Mouse (Mus musculus): ENCODE results near the gene Klhl29. TPM values are rescaled to one million over a fixed set of nuclear protein-coding genes. Genes with fewer than 3 reads are reported as not detected.

Gene Klhl29
- polyA plus RNA-seq (2015; fragmentation: Nextera tagmentation; extraction: Ambion mirVana), result 2.6 and 3.1 TPM in 2 replicates

DNA sequence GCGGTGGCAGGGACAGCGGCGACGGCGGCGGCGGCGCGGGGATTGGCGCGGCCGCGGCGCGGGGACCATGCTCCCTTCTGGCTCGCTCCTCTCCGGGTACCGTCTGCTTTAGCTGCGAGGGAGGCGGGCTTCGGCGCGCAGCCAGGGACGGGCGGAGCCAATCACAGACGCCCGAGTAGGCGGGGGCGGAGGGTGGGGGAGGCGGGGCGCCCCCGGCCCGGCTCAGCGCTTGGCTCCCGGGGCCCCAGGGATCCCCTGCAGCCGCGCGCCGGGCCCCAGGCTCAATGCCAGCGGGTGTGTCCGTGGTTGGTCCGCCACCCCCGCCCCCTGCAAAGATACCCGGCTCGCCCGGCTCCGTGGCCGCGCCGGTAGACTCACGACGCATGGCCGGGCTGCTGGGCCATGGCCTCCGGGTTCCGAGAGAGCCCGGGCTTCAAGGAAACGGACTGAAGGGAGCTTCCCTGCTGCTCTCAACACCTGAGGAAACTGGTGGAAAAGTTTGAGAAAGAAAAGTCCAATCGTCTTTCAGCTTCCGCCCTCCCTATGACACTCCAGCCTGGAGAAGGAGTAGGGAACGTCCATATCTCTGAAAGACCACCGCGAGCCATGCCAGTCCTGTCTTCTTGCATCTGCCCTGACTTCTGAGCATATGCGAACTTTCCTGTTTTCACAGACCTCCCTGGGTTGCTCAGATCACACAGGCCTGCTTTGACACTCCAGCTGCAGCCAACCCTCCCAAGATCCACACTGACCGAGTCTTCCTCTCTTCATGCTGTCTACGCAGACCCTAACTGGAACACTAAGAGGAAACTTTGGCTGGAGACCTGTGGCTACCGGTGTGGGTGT lies at the start of gene Klhl29:
Gene Klhl29, minus strand, starts transcription at position 67 of the 846 bp plus-strand sequence.

All from neural tube, postnatal 0 days (tissue).